Comparison of ENCODE assay signal across 20 mouse cellular contexts in the genomic region with DNA sequence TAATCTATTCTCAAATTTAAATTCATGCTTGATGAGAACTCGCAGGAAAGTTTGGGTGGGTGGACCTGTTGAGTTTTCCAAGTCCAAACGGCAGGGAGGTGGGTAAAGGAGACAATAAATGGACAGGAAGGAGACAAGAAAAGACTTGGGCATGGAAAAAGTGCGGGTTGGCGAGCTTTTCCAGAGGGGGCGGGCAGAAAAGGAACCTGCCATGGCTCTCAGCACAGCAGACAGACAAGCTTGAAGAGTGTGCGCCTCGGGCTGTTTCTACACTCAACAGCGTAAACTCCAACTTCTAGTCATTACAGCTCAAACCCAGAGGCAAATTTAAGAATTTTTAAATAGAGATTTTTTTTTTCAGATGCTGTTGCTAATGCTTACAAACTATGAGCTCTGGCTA.
DNase-seq lines count a peak whose midpoint lies in the region; ATAC-seq and TF ChIP-seq lines count a peak whose summit lies in the region.
"Had no signal": no experiment of that assay in that cellular context is flagged by ENCODE, and none has a peak within 500 bp of the region (broad histone marks: within the 10 kb centered on the region; RNA-seq: fewer than 3 reads in every experiment).

No protein-coding gene starts in this region.

- ATAC-seq in frontal cortex, adult (ENCODE audit: low TSS enrichment) = no peak
- ATAC-seq in heart, postnatal 0 days (ENCODE audit: insufficient read depth, low read depth) = no peak
- ATAC-seq in embryonic facial prominence, embryonic 14.5 days (ENCODE audit: low read depth) = no peak
- ATAC-seq in CD4-positive, CD25-positive, alpha-beta regulatory T cell, adult 4 months = no peak
- ATAC-seq: forebrain, embryonic 14.5 days had no signal

- H3K27ac ChIP-seq in heart, postnatal 0 days (ENCODE audit: low read depth) = peak overlapping the region; percentile 33
- H3K27ac ChIP-seq in embryonic facial prominence, embryonic 14.5 days (replicated peaks; ENCODE audit: low read depth, low read length) = peak overlapping the region; percentile 61
- H3K27ac ChIP-seq: macrophage had no signal

- H3K4me3 ChIP-seq in heart, postnatal 0 days (ENCODE audit: low read depth, low read length) = no peak overlapping the region
- no peak overlapping the region for H3K4me3 ChIP-seq in embryonic facial prominence, embryonic 14.5 days (ENCODE audit: low read depth, low read length)

- H3K4me1 ChIP-seq in heart, postnatal 0 days (ENCODE audit: control insufficient read depth, insufficient read depth) = 0 out of 2 replicates have a peak, but pooled peaks cover 15% of the 10 kb centered on the region
- peaks cover 30% of the 10 kb centered on the region for H3K4me1 ChIP-seq in embryonic facial prominence, embryonic 14.5 days (ENCODE audit: control insufficient read depth, insufficient read depth, low read length)

- H3K27me3 ChIP-seq in heart, postnatal 0 days (ENCODE audit: control insufficient read depth, insufficient read depth, low read length) = no peaks in the 10 kb centered on the region
- no peaks in the 10 kb centered on the region for H3K27me3 ChIP-seq in embryonic facial prominence, embryonic 14.5 days (replicated peaks; ENCODE audit: control insufficient read depth, insufficient read depth, low read length)

- no peak for TF ChIP-seq CTCF in heart, postnatal 0 days (IDR thresholded peaks at IDR 0.05; ENCODE audit: low read depth)

- no peaks in the 10 kb centered on the region for H3K9me3 ChIP-seq in heart, postnatal 0 days (replicated peaks; ENCODE audit: control insufficient read depth, low read length)
- no peaks in the 10 kb centered on the region for H3K9me3 ChIP-seq in embryonic facial prominence, embryonic 14.5 days (ENCODE audit: control insufficient read depth, low read length)

- peak; percentile 28 to 53 for DNase-seq in frontal cortex, postnatal 36 days (ENCODE audit: low spot score in 2 of 2)
- DNase-seq in heart, postnatal 0 days (ENCODE audit: low spot score) = no peak
- DNase-seq in heart, postnatal 10 days = no peak
- DNase-seq in left cerebral cortex, postnatal 36 days (ENCODE audit: low spot score in 2 of 2) = peak; percentile 24 to 56
- no peak for DNase-seq in left cerebral cortex, adult 9 months (ENCODE audit: low spot score in 2 of 2)
- DNase-seq in embryonic facial prominence, embryonic 14.5 days (ENCODE audit: low spot score) = peak; percentile 53
- DNase-seq: cerebellum, adult 11 months; cerebellum, postnatal 36 days; gastrocnemius, postnatal 10 days; kidney, adult 8-10 months; kidney, postnatal 4 days; layer of hippocampus, postnatal 36 days; lung, embryonic 14.5 days; midbrain, embryonic 14.5 days; right cerebral cortex, postnatal 25 days; thymus, adult 2 months had no signal

- 66% methylated on average over 8 of the region's 8 CpGs for WGBS in heart, postnatal 0 days
- 56% methylated on average over 8 of the region's 8 CpGs for WGBS in embryonic facial prominence, embryonic 14.5 days

- no peak for TF ChIP-seq EP300 in heart, postnatal 0 days (IDR thresholded peaks at IDR 0.05; ENCODE audit: low read depth)

- H3K4me2 ChIP-seq in heart, postnatal 0 days (ENCODE audit: low read depth, low read length) = no peak overlapping the region
- no peak overlapping the region for H3K4me2 ChIP-seq in embryonic facial prominence, embryonic 14.5 days (ENCODE audit: low read depth, low read length)
- H3K4me2 ChIP-seq: lung, embryonic 14.5 days had no signal

- intact Hi-C loops in heart, postnatal 10 days (cut with DNase I) = no loop called here
- intact Hi-C loops in left cerebral cortex, postnatal 36 days (cut with DNase I) = no loop called here

- no peak overlapping the region for H3K9ac ChIP-seq in heart, postnatal 0 days (replicated peaks; ENCODE audit: low read depth, low read length)
- no peak overlapping the region for H3K9ac ChIP-seq in embryonic facial prominence, embryonic 14.5 days (ENCODE audit: low read depth, low read length)
- H3K9ac ChIP-seq: lung, embryonic 14.5 days had no signal

- H3K36me3 ChIP-seq in heart, postnatal 0 days (replicated peaks; ENCODE audit: control insufficient read depth, insufficient read depth, low read length) = peaks cover 22% of the 10 kb centered on the region
- H3K36me3 ChIP-seq in embryonic facial prominence, embryonic 14.5 days (ENCODE audit: control insufficient read depth, insufficient read depth, low read length) = peaks cover 14% of the 10 kb centered on the region

Comparison
In these comparisons a context has a peak if more than half of its experiments do, and no peak if none do; other contexts are left out.
1. DNase-seq: peak in frontal cortex, postnatal 36 days (2 of 2), left cerebral cortex, postnatal 36 days (2 of 2) and embryonic facial prominence, embryonic 14.5 days (single experiment); none in heart, postnatal 0 days (single experiment), heart, postnatal 10 days (0 of 2) and left cerebral cortex, adult 9 months (0 of 2).